Mouse (Mus musculus) lung, postnatal 0 days (tissue): Measurements from ENCODE around the gene Prx.

ENCODE experiments used
- CTCF ChIP-seq: IDR thresholded peaks from 2 replicates; pipeline ENCODE4 v1.5.1; 2016; ENCODE audit warnings: antibody characterized with exemption, mild to moderate bottlenecking
- EP300 ChIP-seq: IDR thresholded peaks from 2 replicates; pipeline ENCODE4 v1.6.1; 2016; ENCODE audit warnings: antibody characterized with exemption, mild to moderate bottlenecking, control low read depth

GRCm38 (mm10) chr7:27518314-27518713 lies 19.2 kb downstream of the Prx start:
- no peak for TF ChIP-seq CTCF
- no peak for TF ChIP-seq EP300
